Mouse (Mus musculus) kidney, postnatal 36 days (tissue): ENCODE data around the gene Mroh2a.

Experiments used
- DNase-seq, 2 experiments: peaks; one replicate each; pipeline ENCODE4 v3.0.0; 2021 to 2022; ENCODE audit warnings: mixed read lengths in 2 of 2

Mroh2a gene

GRCm38 (mm10) chr1:88297480-88298258 lies 70.9 kb downstream of the Mroh2a start:
- DNase-seq: no peak

GRCm38 (mm10) chr1:88298686-88299528 lies 72.1 kb downstream of the Mroh2a start:
- no peak for DNase-seq

DNA sequence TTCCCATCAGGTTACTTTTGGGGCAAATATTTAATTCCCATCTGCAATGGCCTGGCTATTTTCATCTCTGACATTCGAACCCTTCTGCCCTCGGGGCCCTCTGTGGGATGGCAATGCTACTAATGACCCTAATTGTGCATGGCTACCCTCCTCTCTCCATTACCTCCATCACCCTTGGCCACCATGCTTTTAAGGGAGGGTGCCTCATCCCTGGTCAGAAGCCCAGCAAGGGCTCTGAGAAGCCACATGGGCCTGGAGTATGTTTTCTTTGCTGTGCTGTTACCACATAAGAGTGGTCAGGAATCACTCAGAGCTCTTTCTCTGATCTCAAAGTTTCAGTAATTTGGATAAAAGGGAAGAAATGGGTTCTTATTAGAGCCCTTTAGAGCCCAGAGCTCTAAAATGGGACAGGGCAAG lies 72.8 kb downstream of the Mroh2a start:
- no peak for DNase-seq

DNA sequence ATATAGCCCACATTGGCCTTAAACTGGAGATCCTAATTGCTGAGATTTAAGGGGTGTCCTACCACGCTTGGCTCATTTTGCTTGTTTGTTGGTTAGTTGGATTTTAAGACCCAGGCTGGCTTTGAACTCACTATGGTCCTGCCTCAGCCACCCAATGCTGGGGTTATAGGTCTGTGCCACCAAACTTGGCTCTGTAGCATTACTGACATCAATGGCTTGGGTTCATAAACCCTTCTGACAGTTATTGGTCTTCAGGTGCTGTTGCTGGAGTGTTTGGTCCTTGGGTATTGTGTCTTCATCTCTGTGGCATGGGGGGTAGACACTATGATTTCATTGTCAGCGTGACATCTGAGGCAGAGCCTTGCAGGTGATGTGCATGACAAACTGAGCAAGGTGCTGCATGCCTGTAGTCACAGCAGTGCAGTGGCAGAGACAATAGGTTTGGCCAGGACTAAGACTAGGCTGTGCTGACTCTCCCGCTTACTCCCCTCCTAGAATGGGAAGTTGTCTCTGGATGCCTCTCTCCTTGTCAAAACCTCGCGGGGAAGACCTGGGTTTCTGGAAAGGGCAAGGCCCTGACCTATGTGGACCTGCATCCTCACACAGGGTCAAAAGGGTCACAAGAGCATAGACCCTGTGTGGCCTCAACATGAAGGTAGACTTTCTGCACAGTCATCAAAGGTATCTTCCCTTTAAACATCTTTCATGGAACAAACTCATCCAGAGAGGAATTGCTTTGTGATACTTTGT lies 73.7 kb downstream of the Mroh2a start:
- DNase-seq: no peak

GRCm38 (mm10) chr1:88301121-88302014 lies 74.6 kb downstream of the Mroh2a start:
- DNase-seq: peak in 1 of 2 experiments; percentile 44

DNA sequence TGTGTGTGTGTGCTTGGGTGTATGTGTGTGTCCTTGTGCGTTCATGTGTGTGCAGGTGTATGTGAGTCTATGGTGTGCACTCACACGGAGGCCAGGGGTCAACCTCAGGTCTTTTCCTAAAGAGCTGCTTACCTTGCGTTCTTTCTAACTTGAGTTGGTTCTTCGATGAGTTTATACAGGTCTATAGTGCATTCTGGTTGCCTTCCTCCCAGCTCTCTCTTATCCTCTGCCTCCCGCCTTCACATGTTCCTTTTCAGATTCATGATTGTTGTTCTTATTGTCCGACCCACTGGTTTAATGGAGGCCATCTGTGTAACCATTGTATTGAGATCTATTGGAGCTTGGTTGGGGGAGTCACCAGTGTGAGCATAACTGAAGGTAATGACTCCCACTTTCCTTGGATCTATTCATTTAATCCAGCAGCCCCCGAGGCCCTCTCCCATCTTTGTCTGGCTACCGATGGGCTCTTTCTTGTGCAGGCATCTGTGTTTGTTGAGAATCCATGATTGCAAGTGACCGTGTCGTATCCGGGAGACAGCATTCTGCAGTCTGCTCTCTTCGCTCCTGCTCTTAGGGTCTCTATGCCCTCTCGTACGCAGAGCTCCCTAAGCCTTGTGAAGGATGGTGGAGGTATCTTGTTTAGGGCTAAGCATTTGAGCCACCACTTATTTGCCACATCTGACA lies 75.4 kb downstream of the Mroh2a start:
- DNase-seq: no peak

GRCm38 (mm10) chr1:88303762-88304161 lies 77.0 kb downstream of the Mroh2a start:
- no peak for DNase-seq

DNA sequence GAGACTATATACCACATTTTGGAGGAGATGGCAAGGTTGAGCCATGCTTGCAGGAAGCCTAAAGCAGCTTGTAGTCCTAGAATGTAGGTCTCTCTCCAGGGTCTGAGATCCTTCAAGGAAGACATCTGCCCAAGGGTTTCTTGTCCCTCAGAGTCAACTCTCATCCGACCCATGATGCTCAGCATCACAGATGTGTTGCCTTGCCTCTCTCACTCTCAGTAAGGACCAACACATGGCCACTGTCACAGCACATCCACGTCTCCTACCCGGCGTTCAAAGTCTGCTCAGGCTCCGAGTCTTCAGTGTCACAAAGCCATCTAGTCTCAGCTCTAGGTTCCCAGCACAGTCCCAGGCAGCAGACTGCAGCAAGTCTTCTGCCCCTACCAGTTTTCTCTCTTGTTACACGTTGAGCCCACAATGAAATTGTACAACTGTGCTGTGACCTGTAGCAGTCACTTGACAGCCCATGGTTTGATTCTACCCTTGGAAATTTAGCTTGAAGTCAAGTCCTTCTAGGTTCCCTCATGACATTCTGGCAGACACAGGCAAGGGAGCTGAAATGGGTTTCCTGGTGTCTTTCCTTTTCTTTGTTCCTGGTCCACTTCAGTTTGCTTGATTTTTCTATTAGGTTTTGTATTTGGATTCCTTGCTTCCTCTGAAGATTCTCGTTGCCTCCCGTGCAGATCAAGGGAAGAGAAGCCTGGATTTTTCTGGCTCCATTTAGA lies 77.6 kb downstream of the Mroh2a start:
- no peak for DNase-seq

DNA sequence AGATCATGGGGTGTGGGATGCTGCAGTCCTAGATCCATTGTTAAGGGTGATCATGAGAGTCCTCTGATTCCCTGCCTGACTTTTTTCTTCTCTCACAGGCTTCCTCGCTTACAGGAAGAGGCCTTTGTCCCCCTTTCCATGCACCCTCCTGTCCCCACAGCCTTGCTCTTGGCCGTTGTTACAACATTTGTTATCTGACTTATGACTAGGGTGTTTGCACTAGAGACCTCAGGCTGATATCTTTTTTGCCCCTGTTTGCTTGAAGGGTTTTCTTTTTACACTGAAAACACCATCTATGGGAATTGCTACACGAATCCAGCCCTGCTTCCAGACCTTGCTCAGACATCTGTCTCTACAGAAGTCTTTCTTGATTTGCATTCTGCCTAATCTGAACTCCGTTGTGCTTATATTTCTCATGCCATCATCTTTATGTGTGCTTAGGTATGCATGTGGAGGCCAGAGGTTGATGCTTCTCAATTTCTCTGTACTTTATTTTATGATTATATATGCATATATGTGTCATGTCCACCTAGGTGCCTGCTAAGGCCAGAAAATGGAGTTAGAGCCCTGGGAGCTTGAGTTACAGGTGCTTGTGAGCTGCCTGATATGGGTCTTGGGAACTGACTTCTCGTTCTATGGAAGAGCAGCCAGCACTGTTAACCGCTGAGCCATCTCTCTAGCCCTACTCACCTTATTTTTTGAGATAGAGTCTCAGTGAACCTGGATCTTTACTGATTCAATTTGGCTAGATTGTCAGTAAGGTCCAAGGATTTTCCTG lies 78.4 kb downstream of the Mroh2a start:
- DNase-seq: no peak

GRCm38 (mm10) chr1:88306543-88306942 lies 79.8 kb downstream of the Mroh2a start:
- DNase-seq: no peak

DNA sequence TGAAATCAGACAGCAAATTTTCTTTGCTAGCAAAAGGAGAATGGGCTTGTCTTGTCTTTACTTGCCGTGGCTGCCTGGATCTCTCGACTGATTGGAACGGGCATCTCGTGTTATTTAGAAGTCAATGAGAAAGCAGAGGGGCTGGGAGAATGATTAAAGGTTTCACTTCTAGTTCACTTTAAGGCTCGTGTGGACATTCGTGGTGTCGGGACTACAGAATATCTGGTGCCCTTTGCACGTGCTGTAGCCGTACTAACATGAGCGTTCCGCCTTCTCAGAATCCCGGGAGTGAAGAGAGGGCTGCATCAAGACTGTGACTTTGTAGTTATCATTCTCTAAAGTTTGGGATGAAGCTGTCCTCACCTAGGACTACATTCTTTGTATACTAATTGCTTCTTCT lies 80.4 kb downstream of the Mroh2a start:
- DNase-seq: no peak

DNA sequence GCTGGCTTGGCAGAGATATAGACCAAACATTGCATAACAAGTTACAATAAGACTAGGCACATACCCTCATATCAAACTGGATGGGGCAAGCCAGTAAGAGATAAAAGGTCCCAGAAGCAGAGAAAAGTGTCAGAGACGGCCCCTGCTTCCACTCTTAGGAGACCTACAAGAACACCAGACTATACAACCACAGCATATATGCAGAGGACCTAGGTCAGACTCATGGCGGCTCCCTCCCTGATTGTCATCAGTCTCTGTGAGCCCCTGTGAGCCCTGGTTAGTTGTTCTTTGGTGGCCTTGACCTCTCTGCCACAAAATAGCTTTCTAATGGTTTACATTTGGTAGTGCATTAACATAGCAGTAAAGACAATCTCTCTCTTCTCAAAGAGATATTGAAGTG lies 82.2 kb downstream of the Mroh2a start:
- DNase-seq: no peak

GRCm38 (mm10) chr1:88309905-88310304 lies 83.1 kb downstream of the Mroh2a start:
- DNase-seq: no peak

DNA sequence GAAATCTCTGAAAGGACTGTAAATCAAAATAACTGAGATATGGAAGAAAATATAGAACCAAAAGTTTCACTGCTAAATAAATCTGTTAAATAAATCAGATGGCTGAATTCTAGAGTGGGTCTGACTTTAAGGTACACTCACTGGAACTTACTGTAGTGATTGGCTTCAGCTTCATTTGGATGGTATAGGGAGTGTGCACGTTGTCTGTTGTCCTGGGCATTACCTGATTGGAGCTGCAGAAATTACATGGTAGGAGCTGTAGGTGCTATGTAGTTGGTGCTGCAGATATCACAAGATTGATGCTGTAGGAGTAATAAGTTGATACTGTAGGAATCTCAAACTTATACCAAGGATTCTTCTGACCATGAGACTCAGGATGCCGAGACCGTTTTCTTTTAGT lies 83.6 kb downstream of the Mroh2a start:
- DNase-seq: no peak
